Mouse (Mus musculus): ENCODE measurements around the gene Prn.

DNA sequence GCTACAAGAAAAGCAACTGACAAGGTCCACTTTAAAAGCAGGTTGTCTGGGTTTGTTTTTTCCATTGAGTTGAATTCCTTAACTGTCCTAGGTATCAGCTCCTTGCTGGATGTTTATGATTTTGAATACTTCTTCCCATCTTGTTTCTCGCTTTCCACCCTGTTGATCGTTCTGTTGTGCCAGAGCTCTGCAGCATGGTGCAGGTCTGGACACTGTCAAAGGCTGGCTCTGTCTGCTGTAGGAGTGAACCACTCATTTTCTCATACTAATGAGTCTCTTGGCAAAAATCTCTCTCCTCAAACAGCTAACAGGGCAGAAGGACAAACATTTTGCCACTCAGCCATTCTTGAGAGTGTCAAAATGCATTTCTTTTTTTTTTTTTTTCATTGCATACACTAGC is 14.7 kb upstream of the Prn start:
- no peak for TF ChIP-seq CTCF (IDR thresholded peaks at IDR 0.05)
- no peak for TF ChIP-seq EP300 (IDR thresholded peaks at IDR 0.05)

Data from lung, postnatal 0 days (tissue).